Mouse (Mus musculus) kidney, adult 9 months (tissue): ENCODE data around the gene Klf2.

ENCODE experiments used
- DNase-seq: peaks from one replicate; pipeline ENCODE4 v3.0.0; 2022

Klf2 gene

GRCm38 (mm10) chr8:72318801-72319322, at the start of gene Klf2:
Gene Klf2, plus strand, starts transcription at chr8:72319033.
- peak; percentile 94 for DNase-seq

- DNase-seq = no peak
Measured at GRCm38 (mm10) chr8:72270606-72271005, 48.2 kb upstream of the Klf2 start.

GRCm38 (mm10) chr8:72271051-72271660, 47.7 kb upstream of the Klf2 start:
- no peak for DNase-seq

GRCm38 (mm10) chr8:72271691-72272090, 47.1 kb upstream of the Klf2 start:
- DNase-seq = no peak

GRCm38 (mm10) chr8:72272361-72272760, 46.5 kb upstream of the Klf2 start:
- peak; percentile 62 for DNase-seq

GRCm38 (mm10) chr8:72273111-72273770, 45.6 kb upstream of the Klf2 start:
- no peak for DNase-seq

GRCm38 (mm10) chr8:72273807-72274206, 45.0 kb upstream of the Klf2 start:
- no peak for DNase-seq

- no peak for DNase-seq
Measured at GRCm38 (mm10) chr8:72277244-72277643, 41.6 kb upstream of the Klf2 start.

- no peak for DNase-seq
Measured at GRCm38 (mm10) chr8:72279151-72279550, 39.7 kb upstream of the Klf2 start.

- DNase-seq = peak; percentile 60
Measured at GRCm38 (mm10) chr8:72281634-72282033, 37.2 kb upstream of the Klf2 start.

GRCm38 (mm10) chr8:72285285-72285684, 33.5 kb upstream of the Klf2 start:
- no peak for DNase-seq

GRCm38 (mm10) chr8:72289051-72289450, 29.8 kb upstream of the Klf2 start:
- DNase-seq = no peak

GRCm38 (mm10) chr8:72291104-72291503, 27.7 kb upstream of the Klf2 start:
- no peak for DNase-seq

GRCm38 (mm10) chr8:72293309-72293708, 25.5 kb upstream of the Klf2 start:
- no peak for DNase-seq

- no peak for DNase-seq
Measured at GRCm38 (mm10) chr8:72295125-72295524, 23.7 kb upstream of the Klf2 start.

- peak; percentile 84 for DNase-seq
Measured at GRCm38 (mm10) chr8:72295679-72296078, 23.2 kb upstream of the Klf2 start.

- no peak for DNase-seq
Measured at GRCm38 (mm10) chr8:72296561-72296960, 22.3 kb upstream of the Klf2 start.

- no peak for DNase-seq
Measured at GRCm38 (mm10) chr8:72298928-72299327, 19.9 kb upstream of the Klf2 start.

- DNase-seq = no peak
Measured at GRCm38 (mm10) chr8:72300654-72301400, 18.0 kb upstream of the Klf2 start.

- DNase-seq = no peak
Measured at GRCm38 (mm10) chr8:72301497-72301896, 17.3 kb upstream of the Klf2 start.

GRCm38 (mm10) chr8:72302986-72303612, 15.7 kb upstream of the Klf2 start:
- no peak for DNase-seq

GRCm38 (mm10) chr8:72303633-72304032, 15.2 kb upstream of the Klf2 start:
- DNase-seq = peak; percentile 64

- DNase-seq = no peak
Measured at GRCm38 (mm10) chr8:72305210-72305905, 13.5 kb upstream of the Klf2 start, which contains the start of gene Gm10282. Gene Gm10282, minus strand, starts transcription at chr8:72305260.
